Mouse (Mus musculus): ENCODE measurements around the gene Borcs6.
A peak's percentile ranks its signal among the peaks of the same experiment; 100 is the strongest.

The Borcs6 gene

DNA sequence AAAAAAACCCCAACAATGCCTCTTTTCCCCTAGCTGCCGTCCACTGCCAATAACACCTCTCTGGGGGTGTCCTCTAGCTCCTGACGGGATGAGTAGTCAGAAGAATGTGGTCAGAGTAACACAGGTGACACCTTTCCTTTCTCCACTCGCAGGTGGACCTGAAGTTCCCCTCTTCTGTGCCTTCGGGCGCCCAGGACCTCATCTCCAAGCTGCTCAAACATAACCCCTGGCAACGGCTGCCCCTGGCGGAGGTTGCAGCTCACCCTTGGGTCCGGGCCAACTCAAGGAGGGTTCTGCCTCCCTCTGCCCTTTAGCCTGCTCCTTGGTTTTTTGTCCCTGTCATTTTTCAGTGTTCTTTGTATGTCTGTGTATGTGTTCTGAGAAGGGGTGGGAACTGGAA is 8.8 kb upstream of the Borcs6 start:
- DNase-seq: no peak

DNA sequence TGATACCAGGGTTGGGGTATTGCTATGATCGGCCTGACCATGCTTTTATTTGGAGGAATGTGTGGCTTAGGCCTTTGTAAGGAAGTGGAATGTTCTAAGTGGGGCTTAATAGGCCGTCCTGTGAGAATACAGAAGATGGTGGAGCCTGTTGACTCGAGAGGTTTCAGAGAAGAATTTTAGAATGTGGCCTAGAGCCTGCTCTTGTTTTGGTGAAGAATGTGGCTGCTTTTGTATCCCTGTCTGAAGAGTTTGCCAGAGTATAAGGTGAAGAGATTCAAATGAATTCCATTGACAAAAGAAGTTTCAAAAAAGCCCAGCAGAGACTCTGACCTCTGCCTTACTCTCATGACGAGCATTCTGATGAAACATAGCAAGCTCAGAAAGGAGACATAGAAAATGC is 7.7 kb upstream of the Borcs6 start:
- no peak for DNase-seq

DNA sequence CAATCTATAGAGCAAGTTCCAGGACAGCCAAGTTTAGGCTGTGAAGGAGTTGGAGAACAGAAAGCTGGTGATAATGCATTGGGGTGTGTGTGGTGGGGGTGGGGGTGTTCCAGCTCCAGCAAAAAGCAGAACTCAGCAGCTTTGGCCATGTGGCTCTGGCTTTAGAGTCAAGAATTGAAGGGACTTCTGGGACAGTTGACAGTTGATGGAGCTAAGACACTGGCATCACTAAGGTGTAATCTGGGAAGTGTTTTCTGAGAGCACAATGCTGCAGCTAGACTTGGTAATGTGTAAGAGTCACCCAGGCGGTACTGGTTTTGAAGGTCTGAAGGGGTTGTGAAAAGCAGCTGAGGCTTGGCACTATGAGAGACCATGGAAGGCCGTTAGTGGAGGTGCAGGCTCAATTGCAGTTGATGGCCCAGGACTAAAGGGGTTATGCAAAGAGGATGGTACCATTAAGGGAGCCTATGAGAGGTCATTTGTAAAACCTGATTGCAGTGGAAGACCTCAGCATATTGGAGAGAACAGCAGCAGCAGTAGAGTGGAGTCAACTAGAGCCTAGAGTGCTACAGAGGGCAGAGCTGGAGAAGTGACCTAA is 6.6 kb upstream of the Borcs6 start:
- no peak for DNase-seq

DNA sequence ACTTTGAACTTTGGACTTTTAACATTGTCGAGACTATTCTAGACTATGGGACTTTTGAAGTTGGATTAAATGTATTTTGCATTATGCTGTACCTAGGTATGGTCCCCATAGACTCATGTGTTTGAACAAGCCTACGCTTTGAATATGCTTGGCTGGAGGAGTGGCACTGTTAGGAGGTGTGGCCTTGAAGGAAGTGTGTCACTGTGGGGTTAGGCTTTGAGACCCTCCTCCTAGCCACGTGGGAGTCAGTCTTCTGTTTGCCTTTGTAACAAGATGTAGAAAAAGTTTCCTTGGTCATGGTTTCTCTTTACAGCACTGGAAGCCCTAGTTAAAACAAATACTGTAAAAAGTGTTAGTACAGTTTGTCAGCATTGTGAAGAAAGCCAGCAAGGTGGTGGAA is 5.7 kb upstream of the Borcs6 start:
- DNase-seq: no peak

DNA sequence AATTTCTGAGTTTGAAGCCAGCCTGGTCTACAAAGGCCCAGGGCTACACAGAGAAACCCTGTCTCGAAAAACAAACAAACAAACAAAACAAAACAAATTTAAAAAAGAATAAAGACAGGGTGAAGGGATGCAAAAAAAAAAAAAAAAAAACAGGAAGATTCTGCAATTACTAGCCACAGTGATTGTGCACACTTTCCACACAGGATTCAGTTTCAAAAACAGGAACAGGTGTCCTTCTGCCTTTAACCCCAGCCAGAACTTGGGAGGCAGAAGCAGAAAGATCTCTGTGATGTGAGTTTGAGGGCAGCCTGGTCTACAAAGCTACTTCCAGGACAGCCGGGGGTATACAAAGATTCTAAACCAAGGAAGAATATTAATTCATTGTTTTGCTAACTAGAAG is 1.3 kb upstream of the Borcs6 start:
- no peak for DNase-seq

DNA sequence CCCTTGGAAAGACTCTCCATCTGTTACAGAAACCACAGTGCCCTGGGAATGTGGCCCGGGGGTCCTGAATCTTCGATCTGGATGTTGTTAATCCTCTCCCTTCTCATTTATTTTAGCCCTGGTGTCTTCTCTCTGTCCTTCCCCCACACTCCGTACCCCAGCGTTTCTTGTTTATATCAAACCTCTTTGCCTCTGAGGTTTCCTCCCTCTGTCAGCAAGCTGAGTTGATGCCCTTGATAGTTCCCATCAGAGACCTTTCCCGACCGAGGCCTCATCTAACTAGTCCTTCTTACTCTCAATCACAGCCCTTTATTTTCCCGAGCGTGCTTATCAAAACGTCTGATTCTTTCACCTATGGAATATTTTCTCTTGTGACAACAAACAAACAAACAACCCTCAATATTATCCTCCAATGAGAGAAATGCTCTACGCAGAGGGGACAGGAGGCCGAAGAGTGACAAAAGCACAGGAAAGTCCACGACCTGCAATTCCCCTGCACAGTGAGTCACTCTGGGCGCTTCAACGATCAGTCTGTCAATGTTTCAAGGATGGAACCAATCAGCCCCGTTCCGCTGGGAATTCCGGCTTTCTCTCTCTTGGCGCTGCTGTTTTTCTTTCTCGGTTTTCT is 674 bp upstream of the Borcs6 start:
- DNase-seq: no peak

DNA sequence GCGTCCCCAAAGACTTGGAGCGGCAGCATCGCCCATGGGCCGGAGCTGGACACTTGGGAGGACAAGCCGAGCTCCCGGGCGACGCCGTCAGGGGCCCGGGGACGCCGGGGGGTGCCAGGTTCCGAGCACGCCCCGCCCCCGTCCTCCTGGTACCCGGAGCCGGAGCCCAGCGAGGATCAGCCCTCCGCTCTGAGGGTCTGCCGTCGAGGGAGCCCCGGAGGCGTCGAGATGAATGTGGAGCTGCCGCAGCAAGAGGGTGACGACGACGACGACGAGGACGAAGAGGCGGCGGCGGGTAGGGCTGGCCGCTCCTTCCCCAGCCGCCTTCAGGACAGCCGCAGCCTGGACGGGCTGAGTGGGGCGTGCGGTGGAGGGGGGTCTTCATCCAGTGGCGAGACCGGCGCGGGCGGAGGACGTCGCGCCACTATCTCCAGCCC is 476 bp downstream of the Borcs6 start:
- no peak for DNase-seq

DNA sequence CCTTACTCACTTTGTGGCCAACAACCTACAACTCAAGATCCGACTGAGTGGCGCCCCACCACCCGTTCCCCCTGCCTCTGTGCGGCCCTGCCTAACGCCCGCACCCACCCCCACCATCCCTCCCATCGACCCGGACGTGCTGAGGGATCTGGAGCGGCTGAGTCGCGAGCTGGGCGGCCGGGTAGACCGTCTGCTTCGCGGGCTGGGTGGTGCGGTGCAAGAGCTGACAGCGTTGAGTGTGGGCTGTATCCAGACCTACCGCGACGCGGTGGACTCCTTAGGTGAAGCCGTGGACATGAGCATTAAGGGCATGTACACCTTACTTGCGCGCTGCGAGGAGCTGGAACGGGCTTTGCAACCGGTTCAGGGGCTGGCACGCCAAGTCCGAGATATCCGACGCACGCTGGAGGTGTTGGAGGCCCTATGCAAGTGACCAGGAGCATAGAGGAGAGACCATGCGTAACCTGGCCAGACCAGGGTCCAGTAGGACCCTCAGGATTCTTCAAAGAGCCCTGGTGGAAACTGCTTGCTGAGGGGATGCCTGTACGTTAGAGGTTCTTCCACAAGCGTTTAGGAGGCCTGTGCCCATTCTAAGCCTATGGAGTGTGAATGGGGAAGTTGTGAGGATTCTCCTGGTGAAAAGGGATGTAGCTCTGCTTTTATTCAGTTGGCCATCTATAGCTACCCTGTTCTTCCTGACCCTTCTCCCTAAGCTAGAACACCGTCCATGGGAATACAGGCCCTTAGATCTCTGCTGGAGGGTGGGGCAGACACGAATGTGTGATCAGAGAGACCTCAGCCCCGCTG is 1.1 kb downstream of the Borcs6 start:
- DNase-seq: no peak

DNA sequence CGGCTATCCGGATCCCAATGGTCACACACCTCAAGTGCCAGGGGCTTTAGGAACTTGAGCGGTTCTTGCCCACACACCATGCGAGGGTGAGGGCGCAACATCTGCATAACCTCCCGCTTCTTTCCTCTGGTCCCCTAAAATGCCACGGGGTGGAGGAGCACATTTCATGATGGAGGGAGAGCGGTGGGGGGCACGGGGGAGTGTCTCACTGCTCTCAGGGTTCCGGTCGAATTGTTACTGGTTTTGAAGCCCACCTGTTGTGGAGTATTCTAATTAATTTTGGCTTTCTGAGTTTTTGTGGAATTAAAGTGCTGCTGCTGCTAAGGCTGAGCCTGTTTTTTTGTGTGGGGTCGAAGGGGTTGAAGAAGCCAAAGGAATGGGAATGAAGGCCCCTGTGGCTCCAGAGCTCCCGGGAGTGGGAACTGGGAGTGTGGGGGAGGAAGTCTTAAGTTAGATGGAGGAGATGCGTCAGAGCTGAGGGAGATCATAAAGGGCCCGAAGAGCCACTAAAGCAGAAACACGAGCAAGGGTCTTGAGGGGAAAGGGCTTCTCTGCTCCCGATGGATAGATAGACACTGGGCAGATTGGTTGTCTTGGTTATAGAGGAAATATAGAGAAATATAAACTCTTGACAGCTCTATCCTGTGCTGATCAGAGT is 1.9 kb downstream of the Borcs6 start:
- DNase-seq: no peak

DNA sequence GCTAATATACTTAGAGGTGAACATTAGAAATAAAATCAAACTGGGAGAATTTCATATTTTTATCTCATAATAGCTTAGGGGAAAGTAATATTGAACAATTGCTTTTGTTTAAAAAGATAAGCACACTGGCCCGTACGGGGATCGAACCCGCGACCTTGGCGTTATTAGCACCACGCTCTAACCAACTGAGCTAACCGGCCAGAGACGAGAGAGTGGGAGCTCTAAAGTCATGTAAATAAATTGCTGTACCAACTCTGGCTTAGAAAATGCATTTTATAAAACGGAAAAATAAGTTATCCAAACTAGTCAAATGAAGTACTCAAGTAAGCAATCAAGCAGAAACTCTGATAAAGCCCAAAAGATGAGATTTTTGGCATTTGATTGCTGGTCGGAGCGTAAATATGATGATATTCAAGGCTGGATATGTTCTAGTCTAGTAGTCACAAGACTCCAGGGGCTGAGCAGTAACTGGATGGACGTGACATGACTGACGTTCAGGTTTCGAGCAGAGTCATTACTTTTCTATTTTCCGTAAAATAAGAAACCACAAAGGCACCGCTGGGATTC is 2.8 kb downstream of the Borcs6 start:
- DNase-seq: peak; percentile 92

DNA sequence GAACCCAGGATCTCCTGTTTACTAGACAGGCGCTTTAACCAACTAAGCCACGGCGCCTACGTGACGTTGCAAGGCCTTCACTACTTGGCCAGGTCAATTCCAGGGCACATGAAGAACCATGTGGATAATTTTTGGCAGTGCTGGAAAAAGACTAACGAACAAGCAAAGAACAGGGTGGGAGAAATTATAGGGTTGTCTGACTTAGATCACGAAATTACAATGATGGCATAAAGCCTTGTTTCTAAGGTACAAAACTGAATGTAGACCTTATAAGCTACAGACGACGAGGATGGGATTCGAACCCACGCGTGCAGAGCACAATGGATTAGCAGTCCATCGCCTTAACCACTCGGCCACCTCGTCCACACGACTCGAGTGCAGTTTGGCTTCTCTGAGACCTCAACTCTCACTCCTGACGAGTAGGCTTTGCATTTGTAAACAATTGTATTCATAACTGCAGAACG is 3.3 kb downstream of the Borcs6 start:
- peak; percentile 99 for DNase-seq

DNA sequence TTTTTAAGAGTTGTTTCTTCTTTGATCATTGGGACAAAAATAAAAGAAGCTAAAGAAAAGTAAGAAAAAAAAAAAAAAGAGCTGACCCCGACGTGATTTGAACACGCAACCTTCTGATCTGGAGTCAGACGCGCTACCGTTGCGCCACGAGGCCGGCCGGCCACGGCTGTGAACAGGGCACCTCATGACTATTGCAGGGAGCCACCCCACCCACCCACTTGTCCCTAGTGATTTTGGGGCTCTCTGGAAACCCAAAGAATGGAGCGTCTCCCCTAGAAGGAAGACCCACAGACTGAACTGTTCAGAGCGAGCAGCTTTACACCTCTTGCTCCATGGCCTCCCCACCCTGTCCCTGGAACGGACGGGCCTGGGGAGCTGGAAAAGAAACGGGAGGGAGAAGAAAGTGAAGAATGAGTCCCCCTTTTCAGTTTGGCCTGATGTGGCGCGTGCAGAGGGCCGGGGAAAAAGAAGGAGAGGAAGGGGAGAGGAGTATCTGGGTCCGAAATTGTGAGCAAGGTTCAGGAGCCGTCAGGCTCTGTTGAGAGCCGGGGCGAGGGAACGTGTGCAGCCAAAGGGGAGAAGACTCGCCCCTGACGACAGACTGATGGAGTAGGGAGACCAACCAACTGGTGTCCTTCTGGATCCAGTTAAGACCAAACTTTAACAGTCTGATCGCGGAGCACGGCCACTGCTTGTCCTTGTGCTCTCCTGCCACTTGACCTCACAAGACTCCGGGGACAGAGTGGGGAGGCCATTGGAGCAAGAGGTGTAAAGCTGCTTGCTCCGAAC is 4.1 kb downstream of the Borcs6 start:
- DNase-seq: peak; percentile 77

DNA sequence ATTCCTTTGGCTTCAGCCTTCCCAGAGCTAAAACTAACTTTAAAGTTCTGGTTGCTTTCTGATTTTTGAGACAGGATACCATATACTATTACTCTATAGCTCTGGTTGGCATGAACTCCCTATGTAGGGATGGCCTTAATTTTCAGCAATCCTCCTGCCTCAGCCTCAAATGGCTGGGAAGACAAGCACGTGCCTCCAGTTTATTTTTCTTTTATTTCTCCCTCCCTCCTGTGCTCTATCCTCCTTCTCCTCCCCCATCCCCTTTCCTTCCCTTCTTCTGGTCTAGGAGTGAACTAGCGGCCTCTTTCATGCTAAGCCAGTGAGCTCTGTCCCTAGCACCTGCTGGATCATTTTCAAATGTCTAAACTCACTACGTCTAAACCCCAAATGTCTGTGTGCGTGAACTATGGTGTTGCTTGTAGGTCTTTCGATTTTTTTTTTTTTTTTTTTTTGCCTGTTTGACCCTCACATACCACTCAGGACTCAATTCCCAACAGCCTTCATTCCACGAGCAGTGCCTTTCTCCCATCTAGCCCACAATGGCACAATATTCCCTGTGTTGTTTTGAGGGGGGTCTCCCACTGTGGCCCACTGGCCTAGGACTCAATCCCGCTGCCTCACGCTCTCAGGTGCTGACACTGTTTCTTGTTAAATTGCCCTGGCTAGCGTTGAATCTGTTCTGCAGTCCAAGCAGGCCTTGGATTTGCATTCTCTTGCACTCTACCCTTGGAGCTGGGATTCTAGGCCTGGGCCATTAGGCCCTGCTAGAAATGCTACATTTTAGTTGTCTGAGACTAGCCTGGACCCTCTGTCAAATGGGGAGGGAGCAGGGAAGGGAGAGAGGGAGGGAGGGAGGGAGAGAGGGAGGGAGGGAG is 5.0 kb downstream of the Borcs6 start:
- DNase-seq: no peak

DNA sequence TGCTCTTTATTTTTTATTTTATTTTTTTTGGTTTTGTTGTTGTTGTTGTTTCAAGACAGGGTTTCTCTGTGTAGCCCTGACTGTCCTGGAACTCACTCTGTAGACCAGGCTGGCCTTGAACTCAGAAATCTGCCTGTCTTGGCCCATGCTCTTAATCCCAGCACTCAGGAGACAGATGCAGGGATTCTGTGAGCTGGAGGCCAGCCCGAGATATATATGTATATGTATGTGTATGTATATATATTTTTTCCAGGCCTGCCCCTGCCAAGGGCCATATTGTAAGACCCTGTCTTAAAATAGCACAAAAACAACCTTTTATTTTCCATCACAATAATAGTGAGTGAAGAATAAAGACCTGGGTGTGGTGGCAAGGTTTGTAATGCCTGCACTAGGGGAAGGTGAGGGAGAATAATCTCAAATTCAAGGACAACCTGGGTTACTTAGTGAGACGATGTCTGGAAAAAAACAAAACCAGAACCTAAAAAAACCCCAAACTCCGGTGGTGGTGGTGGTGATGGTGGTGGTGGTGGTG is 5.9 kb downstream of the Borcs6 start:
- no peak for DNase-seq

DNA sequence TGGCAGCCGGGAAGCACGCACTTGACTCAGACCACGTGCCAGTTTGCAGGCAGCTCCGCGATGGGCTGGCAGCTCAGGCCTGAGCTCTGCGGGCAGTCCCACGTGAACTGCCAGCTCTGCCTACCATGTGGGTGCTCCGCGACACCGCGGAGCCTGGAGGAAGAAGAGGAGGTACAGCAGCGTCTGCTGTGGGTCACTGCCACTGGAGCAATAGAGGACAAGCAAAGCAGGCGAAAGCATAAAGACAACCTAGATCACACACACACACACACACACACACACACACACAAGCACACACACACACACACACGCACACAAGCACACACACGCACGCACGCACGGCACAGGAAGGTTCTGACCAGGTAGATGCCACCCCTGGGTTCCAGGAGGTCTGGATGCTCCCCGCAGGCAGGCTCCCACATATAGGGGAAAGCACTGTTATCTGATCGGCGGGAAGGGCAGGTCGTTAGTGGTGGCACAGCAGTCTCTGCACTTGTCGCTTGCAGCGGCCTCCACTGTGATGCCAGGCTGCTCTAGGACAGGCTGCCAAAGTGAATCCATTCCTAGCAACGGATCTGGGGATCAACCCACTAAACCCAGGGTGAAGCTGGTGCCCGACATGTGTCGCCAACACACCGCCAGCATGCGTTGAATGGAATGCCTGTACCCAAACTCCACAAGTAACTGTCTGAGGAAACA is 6.8 kb downstream of the Borcs6 start:
- peak; percentile 69 for DNase-seq

DNA sequence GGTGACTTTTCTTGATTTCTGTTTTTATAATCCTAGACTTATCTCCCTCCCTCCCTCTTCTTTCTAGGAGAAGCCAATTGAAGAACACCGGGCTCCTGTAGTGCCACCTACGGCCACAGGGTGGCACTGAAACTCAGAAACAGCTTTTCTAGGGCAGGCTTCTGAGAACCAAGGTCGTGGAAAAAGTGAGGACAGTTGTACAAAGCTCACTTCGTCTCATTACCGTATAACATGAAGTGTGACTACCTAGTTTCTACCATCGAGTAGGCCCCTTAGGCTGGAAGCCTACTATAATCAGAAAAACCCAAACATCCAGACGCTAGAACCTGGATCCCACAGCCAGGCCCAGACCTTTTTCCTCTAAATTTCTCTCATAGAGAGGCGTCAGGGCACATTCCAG is 7.4 kb downstream of the Borcs6 start:
- DNase-seq: peak; percentile 96

DNA sequence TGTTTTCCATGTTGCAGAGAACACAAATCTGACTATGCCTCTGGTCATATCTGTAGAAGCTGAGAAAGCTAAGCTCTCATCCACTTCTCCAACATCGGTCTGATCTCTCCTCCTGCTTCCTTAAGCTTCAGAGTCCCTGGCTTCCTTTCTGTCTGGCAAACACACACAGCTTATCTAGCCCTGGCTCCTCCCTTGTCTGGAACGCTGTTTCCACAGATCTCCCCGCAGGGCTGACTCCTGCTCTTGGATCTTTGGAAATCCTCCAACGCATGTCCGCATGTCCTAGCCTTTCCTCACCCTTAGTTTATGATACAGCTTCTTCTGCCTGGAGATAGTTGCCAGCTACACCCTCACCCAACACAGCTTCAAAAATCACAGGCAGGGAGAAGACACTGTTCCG is 8.1 kb downstream of the Borcs6 start:
- DNase-seq: peak; percentile 55

DNA sequence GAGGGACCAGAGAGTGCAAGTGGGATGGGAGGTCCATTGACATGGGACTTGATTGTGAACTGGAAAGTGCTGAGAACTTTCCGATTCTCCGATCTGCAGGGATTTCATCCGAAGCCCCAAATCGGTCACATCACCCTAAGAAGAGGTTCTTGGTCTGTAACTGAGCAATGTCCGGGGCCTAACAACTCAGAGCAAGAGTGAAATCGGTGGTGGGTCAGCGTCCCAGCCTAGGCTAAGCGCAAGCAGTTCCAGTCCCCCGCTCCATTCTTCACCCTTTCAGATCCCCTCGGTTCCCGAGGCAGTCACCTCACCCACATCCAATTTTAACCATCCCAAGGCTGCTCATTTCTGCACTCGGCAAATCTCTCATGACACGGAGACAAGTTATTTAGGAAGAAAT is 10.6 kb downstream of the Borcs6 start:
- peak; percentile 25 for DNase-seq

DNA sequence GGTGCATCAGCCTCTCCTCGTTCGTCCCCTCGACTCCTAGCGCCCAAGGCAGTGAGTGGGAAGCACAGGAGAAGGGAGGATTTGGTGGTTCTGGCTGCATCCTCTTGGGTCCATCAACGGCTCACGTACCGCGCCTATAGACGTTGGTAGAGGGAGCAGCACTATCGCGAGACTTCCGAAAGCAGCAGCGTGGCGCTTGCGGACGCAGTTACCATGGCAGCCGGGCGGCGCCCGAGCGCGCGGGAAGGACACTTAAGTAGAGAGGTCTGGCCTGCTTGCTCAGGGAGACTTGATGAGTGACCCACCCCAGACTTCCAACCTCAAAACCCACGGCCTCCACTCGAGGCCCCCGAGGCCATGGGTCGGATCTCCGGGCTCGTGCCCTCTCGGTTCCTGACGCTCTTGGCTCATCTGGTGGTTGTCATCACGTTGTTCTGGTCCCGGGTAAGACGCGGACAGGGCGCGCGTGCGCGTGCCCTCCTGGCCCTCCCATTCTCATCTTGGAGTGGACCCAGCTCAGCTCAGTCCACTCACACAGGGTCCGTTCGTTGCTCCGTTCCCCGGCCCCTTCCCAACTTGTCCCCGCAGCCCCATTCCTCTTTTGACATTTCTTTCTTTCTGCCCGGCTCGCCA is 11.2 kb downstream of the Borcs6 start, which contains the start of gene Tmem107:
Tmem107 (plus strand) TSS at position 217 of the 633 bp plus-strand sequence.
- DNase-seq: peak; percentile 97

DNA sequence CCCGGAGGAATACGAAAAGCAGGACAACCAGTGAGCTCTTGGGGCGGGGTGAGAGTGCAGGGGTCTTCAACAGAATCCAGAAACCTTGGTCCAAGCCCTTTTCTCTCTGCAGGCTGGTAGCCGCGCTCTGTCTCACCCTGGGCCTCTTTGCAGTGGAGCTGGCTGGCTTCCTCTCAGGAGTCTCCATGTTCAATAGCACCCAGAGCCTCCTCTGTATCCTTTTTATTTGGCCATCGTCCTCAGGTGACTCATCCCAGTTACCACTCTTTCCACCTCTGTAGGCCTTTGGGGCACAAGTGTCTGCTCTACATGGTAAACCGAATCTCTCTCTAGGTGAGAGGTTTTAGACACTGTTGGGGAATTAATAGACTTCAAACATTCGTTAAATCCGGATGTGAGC is 11.7 kb downstream of the Borcs6 start:
- DNase-seq: no peak
